Mouse (Mus musculus) 3T3-L1 (cell line): ENCODE results near the gene Triobp.
A peak's percentile ranks its signal among the peaks of the same experiment; 100 is the strongest.

ENCODE experiments used
- DNase-seq: peaks from one replicate; pipeline ENCODE4 v3.0.0-alpha.2; 2015; ENCODE audit warnings: low read depth, low spot score

Triobp gene

GRCm38 (mm10) chr15:79001559-79001958 is 54.0 kb downstream of the Triobp start:
- no peak for DNase-seq

DNA sequence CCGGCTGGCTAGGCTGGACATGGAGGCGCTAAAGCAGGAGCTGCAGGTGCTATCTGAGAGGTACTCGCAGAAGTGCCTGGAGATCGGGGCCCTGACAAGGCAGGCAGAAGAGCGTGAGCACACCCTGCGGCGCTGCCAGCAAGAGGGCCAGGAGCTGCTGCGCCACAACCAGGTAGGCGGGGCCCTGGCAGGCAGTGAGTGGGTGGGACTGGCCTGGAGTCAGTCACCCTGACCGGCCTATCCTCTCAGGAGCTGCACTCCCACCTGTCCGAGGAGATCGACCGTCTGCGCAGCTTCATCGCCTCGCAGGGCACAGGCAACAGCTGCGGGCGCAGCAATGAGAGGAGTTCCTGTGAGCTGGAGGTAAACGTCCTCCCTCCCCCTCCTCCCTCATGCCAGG is 54.5 kb downstream of the Triobp start:
- no peak for DNase-seq

DNA sequence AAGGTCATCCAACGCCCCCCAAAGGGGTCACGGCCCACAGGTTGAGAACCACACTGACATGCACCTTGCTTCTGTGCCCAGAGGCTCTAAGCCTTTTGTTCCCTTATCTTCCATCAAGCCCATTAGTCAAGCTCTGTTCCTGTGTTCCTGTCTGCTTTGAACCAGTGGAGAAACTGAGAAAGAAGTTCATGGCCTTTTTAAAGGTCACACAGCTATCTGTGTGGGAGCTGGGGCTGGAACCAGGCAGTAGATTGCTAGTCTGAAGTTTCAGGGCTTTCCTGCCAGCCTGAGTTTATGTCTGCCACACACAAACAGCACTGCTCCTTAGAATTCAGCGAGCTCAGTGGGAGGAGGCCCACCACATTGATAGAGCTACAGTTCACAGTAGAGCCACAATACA is 55.6 kb downstream of the Triobp start:
- DNase-seq, result no peak

DNA sequence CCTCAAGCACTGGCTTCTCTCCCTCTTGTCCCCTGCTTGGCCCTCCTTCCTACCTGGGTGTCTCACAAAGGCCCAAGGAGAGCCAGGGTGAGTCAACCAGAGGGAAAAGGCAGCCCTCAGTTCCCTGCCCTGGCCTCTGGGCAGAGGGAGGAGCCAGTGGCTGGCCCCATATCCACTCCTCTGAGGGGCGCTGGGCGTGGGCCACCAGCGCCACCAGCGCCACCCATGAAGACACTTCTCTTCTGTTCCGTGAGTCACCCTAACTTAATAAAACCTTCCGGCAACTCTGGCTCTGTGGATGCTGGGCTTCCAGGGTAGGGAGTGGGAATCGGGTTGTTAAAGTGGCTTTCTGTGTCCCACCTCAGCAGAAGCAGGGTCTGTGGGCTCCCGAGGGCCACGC is 58.1 kb downstream of the Triobp start:
- no peak for DNase-seq

DNA sequence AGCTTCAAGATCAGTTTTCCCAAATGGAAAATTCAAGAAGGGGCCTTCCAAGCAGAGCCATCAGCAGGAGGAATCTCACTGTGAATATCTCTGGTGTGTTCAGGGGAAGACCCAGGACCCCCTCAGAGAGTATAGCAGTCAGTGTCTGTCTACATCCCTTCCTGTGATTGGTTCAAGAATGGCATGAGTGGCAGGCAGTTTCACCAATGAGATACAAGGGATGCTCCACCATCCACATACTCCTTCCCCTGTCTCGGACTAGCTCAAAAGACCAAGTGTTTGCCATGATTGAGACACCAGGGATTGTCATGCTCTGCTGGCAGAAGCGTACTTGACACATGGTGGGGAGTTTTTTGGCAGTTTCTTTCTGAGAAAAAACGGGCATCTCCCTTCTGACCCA is 59.1 kb downstream of the Triobp start:
- DNase-seq, result no peak

DNA sequence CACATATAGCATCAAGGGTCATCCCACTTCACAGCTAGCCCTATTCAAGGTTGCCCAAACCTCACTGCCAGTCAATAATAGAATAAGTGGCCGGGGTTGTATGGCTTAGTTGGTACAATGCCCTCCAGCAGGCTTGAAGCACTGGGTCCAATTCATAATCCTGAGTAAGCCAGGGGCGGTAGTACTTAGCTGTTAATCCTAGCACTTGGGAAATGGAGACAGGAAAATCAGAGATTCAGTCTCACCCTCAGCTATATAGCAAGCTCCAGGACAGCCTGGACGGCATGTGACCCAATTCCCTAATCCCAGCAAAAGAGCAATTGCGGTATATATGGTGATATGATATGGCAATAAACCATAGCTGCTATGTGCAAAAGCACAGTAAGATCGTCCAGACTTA is 59.5 kb downstream of the Triobp start:
- DNase-seq, result no peak

DNA sequence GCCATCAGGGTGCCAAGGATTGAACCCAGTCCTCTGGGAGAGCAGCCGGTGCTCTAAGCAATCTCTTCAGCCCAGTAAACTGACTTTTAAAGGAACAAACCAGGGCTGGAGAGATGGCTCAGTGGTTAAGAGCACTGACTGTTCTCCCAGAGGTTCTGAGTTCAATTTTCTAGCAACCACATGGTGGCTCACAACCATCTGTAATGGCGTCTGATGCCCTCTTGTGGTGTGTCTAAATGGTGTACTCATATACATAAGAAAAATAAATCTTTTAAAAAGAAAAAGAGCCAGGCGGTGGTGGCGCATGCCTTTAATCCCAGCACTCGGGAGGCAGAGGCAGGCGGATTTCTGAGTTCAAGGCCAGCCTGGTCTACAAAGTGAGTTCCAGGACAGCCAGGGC is 60.3 kb downstream of the Triobp start:
- peak; percentile 51 for DNase-seq

GRCm38 (mm10) chr15:79009734-79010133 is 62.2 kb downstream of the Triobp start:
- DNase-seq, result no peak

GRCm38 (mm10) chr15:79011550-79011949 is 64.0 kb downstream of the Triobp start:
- no peak for DNase-seq

GRCm38 (mm10) chr15:79013382-79013781 is 65.9 kb downstream of the Triobp start:
- DNase-seq, result no peak

DNA sequence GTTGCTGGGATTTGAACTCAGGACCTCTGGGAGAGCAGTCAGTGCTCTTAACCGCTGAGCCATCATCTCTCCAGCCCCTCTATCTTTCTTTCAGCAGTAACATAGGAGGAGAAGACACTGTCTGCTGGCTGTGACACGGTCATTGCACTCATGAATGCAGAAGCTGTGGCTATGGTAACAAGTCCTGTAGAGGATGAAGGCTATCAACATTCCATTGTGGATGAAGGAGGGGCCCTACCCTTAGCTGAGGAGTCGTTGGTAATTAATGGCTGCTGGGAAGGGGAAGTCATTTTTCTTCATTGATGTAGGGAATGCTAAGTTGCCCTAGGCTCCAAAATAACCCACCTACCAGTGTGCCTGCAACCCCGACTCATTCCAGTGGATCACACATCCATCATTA is 70.7 kb downstream of the Triobp start:
- no peak for DNase-seq

DNA sequence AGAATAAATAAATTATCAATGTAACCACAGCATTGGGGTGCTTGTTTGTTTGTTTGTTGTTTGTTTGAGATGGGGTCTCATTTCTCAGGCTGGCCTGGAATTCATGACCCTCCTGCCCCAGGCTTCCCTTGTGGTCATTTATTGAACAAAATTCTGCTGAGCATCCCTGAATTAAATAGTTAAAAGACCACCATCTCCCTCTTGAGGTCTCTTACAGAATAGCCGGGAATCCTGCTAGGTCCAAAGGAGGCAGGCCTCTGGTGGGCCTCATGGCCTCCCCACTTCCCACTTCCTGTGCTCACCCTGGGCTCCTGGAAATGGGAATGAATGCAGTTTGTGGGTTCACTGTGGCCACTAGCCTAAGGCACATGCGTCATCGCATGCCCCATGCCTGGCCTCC is 71.4 kb downstream of the Triobp start:
- peak; percentile 49 for DNase-seq

DNA sequence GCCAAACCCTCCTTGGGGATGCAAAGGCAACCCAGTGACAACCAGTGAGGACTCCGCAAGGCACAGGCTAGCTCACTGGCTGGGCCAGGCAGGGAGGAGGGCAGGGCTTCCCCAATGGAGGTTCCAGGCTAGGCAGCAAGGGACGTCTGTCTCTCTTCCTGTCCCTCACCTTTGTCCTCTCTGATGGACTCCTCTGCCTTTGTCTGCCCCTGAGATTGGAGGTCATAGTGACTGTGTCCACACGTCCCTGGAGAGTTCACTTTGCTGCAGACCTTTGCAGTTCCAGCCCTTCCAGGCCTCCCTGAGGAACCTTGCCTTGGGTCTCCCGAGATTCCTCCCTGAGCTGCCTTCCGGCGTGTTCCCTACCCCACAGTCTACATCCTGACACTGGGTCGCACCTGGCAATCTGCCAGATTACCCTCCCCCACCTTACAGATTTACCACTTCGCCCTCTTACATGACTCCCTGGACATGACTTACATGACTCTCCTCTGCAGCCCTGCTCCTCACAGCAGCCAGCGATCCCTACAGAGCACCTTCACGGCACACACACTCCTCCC is 75.2 kb downstream of the Triobp start:
- no peak for DNase-seq

DNA sequence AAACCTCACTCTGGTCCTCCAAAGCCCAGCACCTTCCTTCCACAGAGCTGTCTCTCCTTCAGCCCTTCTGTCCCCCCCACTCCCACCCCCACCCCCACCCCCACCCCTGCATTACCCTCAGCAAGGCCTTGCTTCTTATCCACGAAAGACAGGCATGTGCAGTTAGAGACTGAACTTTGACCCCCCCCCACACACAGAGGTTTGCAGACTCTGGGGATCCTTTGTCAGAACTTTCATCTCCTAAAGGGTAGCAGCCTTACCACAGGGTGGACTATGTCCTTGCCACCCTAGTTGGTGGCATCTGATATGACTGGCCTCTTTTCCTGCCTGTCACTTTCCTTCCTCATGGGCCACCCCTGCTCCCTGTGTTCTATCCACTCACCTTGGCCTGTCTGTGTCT is 75.8 kb downstream of the Triobp start:
- no peak for DNase-seq

DNA sequence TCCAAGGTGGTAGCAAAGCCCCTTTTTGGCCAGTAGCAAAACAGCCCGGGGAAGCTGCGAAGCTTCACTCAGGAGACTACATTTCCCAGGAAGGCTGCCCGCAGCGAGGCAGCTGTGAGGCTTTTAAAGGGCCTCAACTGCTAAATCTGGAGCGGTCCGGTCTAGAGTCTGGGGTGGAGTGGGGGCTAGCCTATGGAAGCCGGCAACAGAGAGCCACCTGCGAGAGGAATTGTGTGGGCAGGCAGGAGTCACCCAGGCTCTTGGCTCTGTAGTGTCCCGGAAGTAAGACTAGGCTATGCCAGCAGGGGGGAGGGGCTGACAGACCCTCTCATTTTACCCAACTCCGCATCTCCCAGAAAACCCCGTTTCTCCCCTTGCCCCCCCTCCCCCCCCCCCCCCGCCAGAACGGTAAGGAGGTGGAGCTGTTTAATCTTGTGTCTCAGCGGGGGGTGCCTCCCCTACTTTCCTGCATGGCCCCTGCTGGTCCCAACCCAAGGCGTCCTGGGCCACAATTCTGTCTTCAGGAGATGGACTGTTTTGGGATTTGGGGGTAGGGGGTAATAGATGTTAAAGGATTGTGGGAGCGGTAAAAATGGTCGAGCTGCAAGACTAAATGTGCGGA is 78.3 kb downstream of the Triobp start:
- no peak for DNase-seq

GRCm38 (mm10) chr15:79026511-79027290 is 79.2 kb downstream of the Triobp start:
- DNase-seq, result no peak

DNA sequence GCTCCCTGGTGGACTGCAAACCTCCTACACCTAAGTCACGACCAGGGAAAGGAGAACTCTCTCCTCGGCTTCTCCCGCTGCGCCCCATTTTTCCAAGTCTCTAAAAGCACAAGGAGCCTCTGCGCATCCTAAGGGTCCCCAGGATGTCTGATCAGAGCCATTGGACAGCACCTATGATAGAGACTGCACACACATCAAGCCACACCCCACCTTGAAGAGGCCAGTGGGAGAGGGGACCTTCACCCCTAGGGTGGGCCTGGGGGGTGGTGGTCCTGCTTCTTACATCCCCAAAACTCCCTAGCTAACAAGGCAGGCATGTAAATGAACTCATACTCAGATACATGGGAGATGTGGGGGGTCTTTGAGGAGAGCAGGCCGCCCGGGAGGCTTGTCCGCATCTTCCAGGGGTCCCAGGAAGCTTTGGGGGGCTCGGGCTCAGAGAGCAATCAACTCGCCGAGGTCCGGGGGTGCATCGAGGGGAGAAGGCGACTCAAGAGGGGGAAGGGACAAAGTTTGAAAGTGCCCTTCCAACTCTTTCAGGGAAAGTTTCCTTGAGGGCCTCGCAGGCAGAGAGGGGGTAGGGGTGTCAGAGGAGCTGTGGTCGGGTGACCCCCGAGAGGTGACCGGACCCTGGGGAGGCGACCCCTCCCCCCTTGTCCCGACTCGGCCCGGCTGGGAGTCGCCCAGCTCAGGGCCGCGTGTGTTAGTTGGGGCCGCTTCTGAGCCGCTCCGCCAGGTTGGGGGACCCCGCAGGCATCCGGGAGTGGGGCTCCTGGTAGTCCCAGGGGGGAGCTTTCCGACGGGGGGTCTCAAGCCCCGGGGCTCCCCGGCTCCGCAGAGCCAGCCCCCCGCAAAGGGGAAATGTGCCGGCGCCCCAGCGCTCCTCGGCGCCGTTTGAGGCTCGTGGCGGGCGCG is 80.0 kb downstream of the Triobp start:
- DNase-seq, result no peak

- DNase-seq, result peak; percentile 86
Observed at GRCm38 (mm10) chr15:79028237-79028738, 80.8 kb downstream of the Triobp start, which contains the start of gene H1f0. H1f0 (plus strand) TSS chr15:79028450.

GRCm38 (mm10) chr15:79028823-79029484 is 81.4 kb downstream of the Triobp start:
- peak; percentile 43 for DNase-seq

DNA sequence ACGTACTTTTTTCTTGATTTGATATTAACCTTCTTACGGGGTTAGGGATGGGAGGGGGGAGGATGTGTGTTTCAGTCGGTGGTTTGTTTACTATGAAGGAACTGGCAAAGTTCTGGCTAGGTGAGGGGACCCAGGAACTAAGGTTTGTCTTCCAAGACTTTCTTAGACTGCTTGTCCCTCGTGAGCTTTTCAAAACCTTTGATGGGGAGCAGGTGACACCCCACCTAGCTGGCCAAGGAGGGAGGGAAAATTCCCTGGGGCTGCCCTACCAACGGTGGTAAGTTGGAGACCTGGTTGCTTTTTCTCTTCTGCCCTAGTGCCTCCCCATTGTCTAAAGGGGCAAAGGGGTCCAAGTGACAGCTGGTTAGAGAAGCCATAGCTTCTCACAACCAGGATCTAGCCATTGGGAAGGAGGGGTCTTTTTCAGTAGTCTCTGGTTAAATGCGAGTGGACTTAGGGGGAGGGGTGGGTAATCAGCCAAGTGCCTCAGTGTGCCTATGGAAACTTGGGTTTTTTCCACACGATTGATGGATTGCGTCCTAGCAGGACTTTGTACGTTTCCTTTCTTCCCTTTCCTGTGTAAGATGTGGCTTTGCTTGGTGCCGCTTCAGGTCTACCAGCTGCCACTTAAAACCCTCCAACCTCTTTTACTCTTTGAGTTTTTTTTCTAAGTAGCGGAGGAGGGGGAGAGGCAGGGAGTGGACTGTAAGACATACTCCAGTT is 82.2 kb downstream of the Triobp start:
- peak; percentile 63 for DNase-seq
